Mouse (Mus musculus) sigmoid colon, adult 10 weeks (tissue): ENCODE data around the gene Srgap2. TPM values are rescaled to one million over a fixed set of nuclear protein-coding genes. Genes with fewer than 3 reads are reported as not detected.

ENCODE experiments used
- polyA plus RNA-seq: library from polyadenylated mRNA; stranded (reverse); fragments of 350-450 nt; fragmentation: Illumina TruSeq; extraction: RNeasy Lipid Tissue Mini Kit (QIAGEN cat#74804); gene quantifications from one replicate; pipeline ENCODE4 v1.2.3, GENCODE M21; 2014; ENCODE audit warnings: low read depth, low replicate concordance

Gene Srgap2
- 11.4 TPM for polyA plus RNA-seq

GRCm38 (mm10) chr1:131527281-131528080 is at the start of gene Srgap2, which contains the start of gene Fam72a:
Gene Srgap2 (minus strand): TSS chr1:131527352.
Gene Fam72a (plus strand): TSS chr1:131527903.

GRCm38 (mm10) chr1:131279456-131279776 is 247.7 kb downstream of the Srgap2 start, which contains the start of gene Ikbke:
Gene Ikbke (minus strand): TSS chr1:131279606.

GRCm38 (mm10) chr1:131245089-131245856 is 281.9 kb downstream of the Srgap2 start, which contains the start of gene Rassf5:
Gene Rassf5 (minus strand): TSS chr1:131245258.

Other genes with a start within 250 kb of the Srgap2 start
- 31.4 TPM for gene Ikbke, start 247.7 kb downstream of the Srgap2 start, polyA plus RNA-seq
- gene Fam72a, start 551 bp upstream of the Srgap2 start, polyA plus RNA-seq = 1.7 TPM
- 1.4 TPM for gene Avpr1b, start 71.9 kb upstream of the Srgap2 start, polyA plus RNA-seq
- gene Ctse, start 111.0 kb upstream of the Srgap2 start, polyA plus RNA-seq = 62.8 TPM
- 4.1 TPM for gene Rab7b, start 161.3 kb upstream of the Srgap2 start, polyA plus RNA-seq
- gene Slc26a9, start 216.7 kb upstream of the Srgap2 start, polyA plus RNA-seq = not detected